7 mouse cellular contexts compared by ENCODE assay signal in the genomic region with DNA sequence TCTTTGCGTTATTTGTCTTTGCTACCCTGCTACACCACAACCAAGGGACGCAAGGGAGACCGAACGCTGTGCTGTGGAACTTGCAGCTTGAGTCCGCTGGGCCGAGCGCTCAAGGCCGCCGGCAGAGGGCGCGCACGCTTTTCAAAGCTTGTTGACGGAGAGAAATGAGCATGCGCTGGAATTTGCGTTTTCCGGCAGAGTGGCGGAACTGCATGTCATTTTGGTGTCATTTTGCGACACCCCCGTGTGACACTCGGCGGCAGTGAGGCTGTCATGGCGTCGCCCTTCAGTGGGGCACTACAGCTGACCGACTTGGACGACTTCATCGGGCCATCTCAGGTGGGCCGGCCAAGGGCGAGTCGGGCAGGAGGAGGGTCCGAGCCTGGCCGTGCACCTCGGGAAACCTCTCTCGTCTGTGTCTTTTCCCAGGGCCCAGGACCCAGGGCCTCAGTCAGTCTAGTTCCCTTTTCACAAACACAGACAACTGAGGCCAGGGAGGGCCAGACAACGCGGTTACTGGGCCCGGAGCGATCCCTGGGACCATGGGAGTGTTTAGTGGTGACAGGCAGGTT. TPM values are rescaled to one million over a fixed set of nuclear protein-coding genes. Genes with fewer than 3 reads are reported as not detected.
DNase-seq lines count a peak whose midpoint lies in the region; ATAC-seq lines count a peak whose summit lies in the region.

TSS of gene Narfl (plus strand) at position 228 of the 572 bp plus-strand sequence.

- peaks cover 7% of the 10 kb centered on the region for H3K4me1 ChIP-seq in intestine, embryonic 15.5 days (replicated peaks)
- peaks cover 24% of the 10 kb centered on the region for H3K4me1 ChIP-seq in midbrain, embryonic 10.5 days

- no peaks in the 10 kb centered on the region for H3K9me3 ChIP-seq in intestine, embryonic 15.5 days
- no peaks in the 10 kb centered on the region for H3K9me3 ChIP-seq in midbrain, embryonic 10.5 days (replicated peaks)

- no peaks in the 10 kb centered on the region for H3K27me3 ChIP-seq in intestine, embryonic 15.5 days (replicated peaks)
- peaks cover 14% of the 10 kb centered on the region; the same call in 1 of the 2 replicates for H3K27me3 ChIP-seq in midbrain, embryonic 10.5 days (ENCODE audit: low read depth, poor library complexity, severe bottlenecking)

- H3K36me3 ChIP-seq in intestine, embryonic 15.5 days: peaks cover 2% of the 10 kb centered on the region; the same call in 1 of the 2 replicates
- peaks cover 13% of the 10 kb centered on the region for H3K36me3 ChIP-seq in midbrain, embryonic 10.5 days

- peak within 1 kb of the TSS; percentile 73 for H3K4me2 ChIP-seq in intestine, embryonic 15.5 days (replicated peaks)

- under 1% methylated on average over 37 of the region's 37 CpGs for WGBS in intestine, embryonic 15.5 days
- under 1% methylated on average over 37 of the region's 37 CpGs for WGBS in midbrain, embryonic 10.5 days

- peak within 1 kb of the TSS; percentile 84 for H3K9ac ChIP-seq in intestine, embryonic 15.5 days

- peak; percentile 97 for DNase-seq in adrenal gland, adult 2 months
- DNase-seq in embryo, embryonic 11.5 days (ENCODE audit: low read depth, low spot score): peak; percentile 99
- peak; percentile 94 to 97 for DNase-seq in gastrocnemius, postnatal 36 days
- peak; percentile 97 to 99 for DNase-seq in left cerebral cortex, postnatal 25 days (ENCODE audit: low spot score in 2 of 2)
- DNase-seq in midbrain, embryonic 10.5 days (ENCODE audit: low spot score): peak; percentile 98
- peak; percentile 99 for DNase-seq in right cerebral cortex, postnatal 4 days

- ATAC-seq in intestine, embryonic 15.5 days: peak; percentile 93

- H3K4me3 ChIP-seq in intestine, embryonic 15.5 days (replicated peaks): peak within 1 kb of the TSS; percentile 68
- peak within 1 kb of the TSS; percentile 81 for H3K4me3 ChIP-seq in midbrain, embryonic 10.5 days

- no peak within 1 kb of the TSS for H3K27ac ChIP-seq in intestine, embryonic 15.5 days
- peak within 1 kb of the TSS; percentile 87 for H3K27ac ChIP-seq in midbrain, embryonic 10.5 days (replicated peaks)

- intact Hi-C loops in gastrocnemius, postnatal 36 days (cut with DNase I): loop anchor here (1.0 to 2.0 kb wide), 2 partner anchors 23 to 28 kb away; partner anchors contain the start of gene Metrn
- intact Hi-C loops in left cerebral cortex, postnatal 25 days (cut with DNase I): loop anchor here (1.0 to 5.0 kb wide), 3 partner anchors 24 to 41 kb away; partner anchors contain the start of gene Metrn

RNA-seq across cellular contexts. Expression of gene Narfl, which starts in this region (rescaled TPM):
- 10 to 100 TPM; 31.0 to 31.2 TPM for total RNA-seq in adrenal gland, adult 2 months (2021)
- polyA plus RNA-seq in adrenal gland, adult 2 months (2012; rRNA removed): 18.9 and 22.1 TPM in 2 replicates
- total RNA-seq in gastrocnemius, postnatal 36 days (2021): 10 to 100 TPM; 26.0 to 30.5 TPM
- 29.0 and 31.5 TPM in 2 replicates for polyA plus RNA-seq in intestine, embryonic 15.5 days (2015; fragmentation: Nextera tagmentation; extraction: Ambion mirVana)
- 10 to 100 TPM; 33.4 to 34.4 TPM for total RNA-seq in left cerebral cortex, postnatal 25 days (2021)
- polyA plus RNA-seq in midbrain, embryonic 10.5 days (2016; fragmentation: Nextera tagmentation; extraction: Ambion mirVana): 28.1 and 29.5 TPM in 2 replicates
